Mouse (Mus musculus): ENCODE data around the gene Gas7. TPM values are rescaled to one million over a fixed set of nuclear protein-coding genes. Genes with fewer than 3 reads are reported as not detected.

Gene Gas7
- polyA plus RNA-seq, 1 experiment, result 2.1 TPM

GRCm38 (mm10) chr11:67612158-67612839 is 157.1 kb downstream of the Gas7 start:
- WGBS, result 79% methylated on average over 9 of the region's 9 CpGs
- H3K27ac ChIP-seq (ENCODE audit: insufficient read depth, low read depth, low read length), result no peak overlapping the region
- H3K36me3 ChIP-seq (ENCODE audit: control insufficient read depth, insufficient read depth, low read length), result no peaks in the 10 kb centered on the region
- TF ChIP-seq CTCF (IDR thresholded peaks at IDR 0.05; ENCODE audit: extremely low read depth, insufficient read length, insufficient replicate concordance, low read depth, low read length), result no peak
- TF ChIP-seq POLR2A (IDR thresholded peaks at IDR 0.05; ENCODE audit: low read depth, low read length), result no peak
- H3K27me3 ChIP-seq (ENCODE audit: control insufficient read depth, insufficient read depth, low read length), result no peaks in the 10 kb centered on the region
- no peaks in the 10 kb centered on the region for H3K4me1 ChIP-seq (ENCODE audit: control insufficient read depth, insufficient read depth, insufficient read length, low read length)
- no peak overlapping the region for H3K4me3 ChIP-seq (ENCODE audit: low read depth, low read length)

- H3K27me3 ChIP-seq (ENCODE audit: control insufficient read depth, insufficient read depth, low read length), result no peaks in the 10 kb centered on the region
- no peaks in the 10 kb centered on the region for H3K4me1 ChIP-seq (ENCODE audit: control insufficient read depth, insufficient read depth, insufficient read length, low read length)
- H3K4me3 ChIP-seq (ENCODE audit: low read depth, low read length), result no peak overlapping the region
- H3K27ac ChIP-seq (ENCODE audit: insufficient read depth, low read depth, low read length), result no peak overlapping the region
- H3K36me3 ChIP-seq (ENCODE audit: control insufficient read depth, insufficient read depth, low read length), result no peaks in the 10 kb centered on the region
- no peak for TF ChIP-seq CTCF (IDR thresholded peaks at IDR 0.05; ENCODE audit: extremely low read depth, insufficient read length, insufficient replicate concordance, low read depth, low read length)
- TF ChIP-seq POLR2A (IDR thresholded peaks at IDR 0.05; ENCODE audit: low read depth, low read length), result no peak
- WGBS, result 68% methylated on average over 13 of the region's 13 CpGs
Measured at GRCm38 (mm10) chr11:67616557-67617239, 161.5 kb downstream of the Gas7 start.

GRCm38 (mm10) chr11:67622340-67622739 is 167.1 kb downstream of the Gas7 start:
- H3K27ac ChIP-seq (ENCODE audit: insufficient read depth, low read depth, low read length), result no peak overlapping the region
- WGBS, result 66% methylated on average over 7 of the region's 7 CpGs
- H3K27me3 ChIP-seq (ENCODE audit: control insufficient read depth, insufficient read depth, low read length), result no peaks in the 10 kb centered on the region
- no peaks in the 10 kb centered on the region for H3K36me3 ChIP-seq (ENCODE audit: control insufficient read depth, insufficient read depth, low read length)
- TF ChIP-seq CTCF (IDR thresholded peaks at IDR 0.05; ENCODE audit: extremely low read depth, insufficient read length, insufficient replicate concordance, low read depth, low read length), result no peak
- TF ChIP-seq POLR2A (IDR thresholded peaks at IDR 0.05; ENCODE audit: low read depth, low read length), result no peak
- H3K4me1 ChIP-seq (ENCODE audit: control insufficient read depth, insufficient read depth, insufficient read length, low read length), result no peaks in the 10 kb centered on the region
- no peak overlapping the region for H3K4me3 ChIP-seq (ENCODE audit: low read depth, low read length)

GRCm38 (mm10) chr11:67627179-67627578 is 171.9 kb downstream of the Gas7 start:
- no peak for TF ChIP-seq CTCF (IDR thresholded peaks at IDR 0.05; ENCODE audit: extremely low read depth, insufficient read length, insufficient replicate concordance, low read depth, low read length)
- TF ChIP-seq POLR2A (IDR thresholded peaks at IDR 0.05; ENCODE audit: low read depth, low read length), result no peak
- H3K4me1 ChIP-seq (ENCODE audit: control insufficient read depth, insufficient read depth, insufficient read length, low read length), result no peaks in the 10 kb centered on the region; the same call in 1 of the 2 replicates
- H3K27ac ChIP-seq (ENCODE audit: insufficient read depth, low read depth, low read length), result no peak overlapping the region
- no peaks in the 10 kb centered on the region for H3K27me3 ChIP-seq (ENCODE audit: control insufficient read depth, insufficient read depth, low read length)
- no peaks in the 10 kb centered on the region for H3K36me3 ChIP-seq (ENCODE audit: control insufficient read depth, insufficient read depth, low read length)
- no peak overlapping the region for H3K4me3 ChIP-seq (ENCODE audit: low read depth, low read length)
- 72% methylated on average over 7 of the region's 7 CpGs for WGBS

- WGBS, result 43% methylated on average over 2 of the region's 2 CpGs
- no peaks in the 10 kb centered on the region for H3K27me3 ChIP-seq (ENCODE audit: control insufficient read depth, insufficient read depth, low read length)
- H3K36me3 ChIP-seq (ENCODE audit: control insufficient read depth, insufficient read depth, low read length), result no peaks in the 10 kb centered on the region
- no peak for TF ChIP-seq CTCF (IDR thresholded peaks at IDR 0.05; ENCODE audit: extremely low read depth, insufficient read length, insufficient replicate concordance, low read depth, low read length)
- TF ChIP-seq POLR2A (IDR thresholded peaks at IDR 0.05; ENCODE audit: low read depth, low read length), result no peak
- no peak overlapping the region for H3K27ac ChIP-seq (ENCODE audit: insufficient read depth, low read depth, low read length)
- peaks cover 3% of the 10 kb centered on the region; the same call in 1 of the 2 replicates for H3K4me1 ChIP-seq (ENCODE audit: control insufficient read depth, insufficient read depth, insufficient read length, low read length)
- no peak overlapping the region for H3K4me3 ChIP-seq (ENCODE audit: low read depth, low read length)
Measured at GRCm38 (mm10) chr11:67628522-67628921, 173.3 kb downstream of the Gas7 start.

GRCm38 (mm10) chr11:67632906-67633305 is 177.7 kb downstream of the Gas7 start:
- 67% methylated on average over 8 of the region's 8 CpGs for WGBS
- Histone ChIP-seq H3K27ac (ENCODE audit: insufficient read depth, low read depth, low read length) (no peak overlapping the region), H3K4me1 (ENCODE audit: control insufficient read depth, insufficient read depth, insufficient read length, low read length) (peaks cover 3% of the 10 kb centered on the region; the same call in 1 of the 2 replicates), H3K27me3 (ENCODE audit: control insufficient read depth, insufficient read depth, low read length) (no peaks in the 10 kb centered on the region), H3K36me3 (ENCODE audit: control insufficient read depth, insufficient read depth, low read length) (no peaks in the 10 kb centered on the region), H3K4me3 (ENCODE audit: low read depth, low read length) (no peak overlapping the region)
- no peak for TF ChIP-seq CTCF (IDR thresholded peaks at IDR 0.05; ENCODE audit: extremely low read depth, insufficient read length, insufficient replicate concordance, low read depth, low read length)
- TF ChIP-seq POLR2A (IDR thresholded peaks at IDR 0.05; ENCODE audit: low read depth, low read length), result no peak

GRCm38 (mm10) chr11:67633620-67634229 is 178.5 kb downstream of the Gas7 start:
- WGBS, result 66% methylated on average over 3 of the region's 3 CpGs
- Histone ChIP-seq H3K36me3 (ENCODE audit: control insufficient read depth, insufficient read depth, low read length) (no peaks in the 10 kb centered on the region), H3K27me3 (ENCODE audit: control insufficient read depth, insufficient read depth, low read length) (no peaks in the 10 kb centered on the region), H3K27ac (ENCODE audit: insufficient read depth, low read depth, low read length) (no peak overlapping the region), H3K4me3 (ENCODE audit: low read depth, low read length) (no peak overlapping the region), H3K4me1 (ENCODE audit: control insufficient read depth, insufficient read depth, insufficient read length, low read length) (peaks cover 3% of the 10 kb centered on the region; the same call in 1 of the 2 replicates)
- TF ChIP-seq CTCF (IDR thresholded peaks at IDR 0.05; ENCODE audit: extremely low read depth, insufficient read length, insufficient replicate concordance, low read depth, low read length) (no peak), POLR2A (IDR thresholded peaks at IDR 0.05; ENCODE audit: low read depth, low read length) (no peak)
